Mouse (Mus musculus) hindbrain, embryonic 12.5 days (tissue): ENCODE data around the gene Hist1h2ab. TPM values are rescaled to one million over a fixed set of nuclear protein-coding genes. Genes with fewer than 3 reads are reported as not detected.
A peak's percentile ranks its signal among the peaks of the same experiment; 100 is the strongest.

Experiments used
- ATAC-seq: fragments of 200-750 bp; cut with Nextera tagmentation; 2 replicates; pipeline ENCODE4 v1.8.0; 2017; ENCODE audit warnings: moderate TSS enrichment; ENCODE audit not compliant: low FRiP score
- H3K27ac ChIP-seq: fragments of 300-500 bp; sonication (generic); 2 replicates; pipeline ENCODE4 v1.5.1; 2016; ENCODE audit warnings: mild to moderate bottlenecking
- H3K27me3 ChIP-seq: fragments of 300-500 bp; sonication (generic); 2 replicates; pipeline ENCODE4 v1.6.1; 2016; ENCODE audit warnings: mild to moderate bottlenecking
- H3K36me3 ChIP-seq: fragments of 300-500 bp; sonication (generic); 2 replicates; pipeline ENCODE4 v1.6.1; 2016; ENCODE audit warnings: mild to moderate bottlenecking
- H3K4me1 ChIP-seq: fragments of 300-500 bp; sonication (generic); 2 replicates; pipeline ENCODE4 v1.6.1; 2016
- H3K4me2 ChIP-seq: fragments of 300-500 bp; sonication (generic); replicated peaks from 2 replicates; pipeline ENCODE4 v1.6.1; 2016; ENCODE audit warnings: mild to moderate bottlenecking
- H3K4me3 ChIP-seq: fragments of 300-500 bp; sonication (generic); 2 replicates; pipeline ENCODE4 v1.5.1; 2016; ENCODE audit warnings: mild to moderate bottlenecking
- H3K9ac ChIP-seq: fragments of 300-500 bp; sonication (generic); 2 replicates; pipeline ENCODE4 v1.6.1; 2016; ENCODE audit warnings: mild to moderate bottlenecking, moderate library complexity
- H3K9me3 ChIP-seq: fragments of 300-500 bp; sonication (generic); replicated peaks from 2 replicates; pipeline ENCODE4 v1.6.1; 2016; ENCODE audit warnings: mild to moderate bottlenecking
- WGBS: fragments of 180-500 bp; shearing (Covaris S2); methylation state at CpG from one replicate; pipeline ENCODE4 v1.1.7; 2016; 5-methylcytosine and 5-hydroxymethylcytosine counted together
- microRNA-seq: library from miRNA; unstranded; fragments of <30 nt; microRNA quantifications from one replicate; pipeline ENCODE4, GENCODE M21; 2017
- polyA plus RNA-seq: library from polyadenylated mRNA; unstranded; fragments of >200 nt; fragmentation: Nextera tagmentation; extraction: Ambion mirVana; gene quantifications from 2 replicates; pipeline ENCODE4 v1.2.1, GENCODE M21; 2016

Hist1h2ab gene
- polyA plus RNA-seq, 1 experiment from 2014 or later = 45.2 TPM

DNA sequence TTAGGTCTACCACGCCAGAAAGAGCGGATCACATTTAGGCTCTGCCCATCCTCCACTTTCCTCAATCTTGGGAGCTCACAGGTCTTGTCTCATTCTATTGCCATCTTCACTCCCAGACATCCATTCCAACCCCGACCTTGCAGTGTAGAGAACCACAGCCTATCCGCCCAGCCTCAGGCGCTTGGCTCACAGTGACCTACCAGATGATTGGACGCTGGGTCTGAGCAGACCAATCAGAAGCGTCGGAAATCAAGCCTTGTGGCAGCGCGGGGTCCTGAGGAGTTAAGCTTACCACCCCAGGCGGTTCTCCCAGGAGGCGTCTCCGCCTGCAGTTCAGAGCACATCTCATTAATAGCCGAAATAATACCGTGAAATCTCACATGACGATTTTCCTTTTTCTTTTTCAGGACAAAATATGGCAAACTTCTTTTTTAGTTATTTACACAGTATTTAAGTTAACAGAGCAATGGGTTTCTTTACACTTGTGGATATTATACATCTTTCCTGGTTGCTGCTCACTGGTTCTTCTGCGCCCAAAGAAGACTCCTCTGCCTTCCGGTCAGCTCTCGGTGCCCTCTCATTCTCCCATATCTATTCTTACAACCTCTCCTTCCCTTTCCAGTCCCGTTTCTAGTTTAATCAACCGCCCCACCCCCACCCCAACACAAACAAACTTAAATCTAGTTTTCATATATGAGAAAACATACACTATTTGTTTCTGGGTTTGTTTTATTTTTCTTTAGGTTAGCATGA is 21.8 kb downstream of the Hist1h2ab start:
- ATAC-seq = peak; percentile 85
- WGBS = 23% methylated on average over 21 of the region's 21 CpGs

DNA sequence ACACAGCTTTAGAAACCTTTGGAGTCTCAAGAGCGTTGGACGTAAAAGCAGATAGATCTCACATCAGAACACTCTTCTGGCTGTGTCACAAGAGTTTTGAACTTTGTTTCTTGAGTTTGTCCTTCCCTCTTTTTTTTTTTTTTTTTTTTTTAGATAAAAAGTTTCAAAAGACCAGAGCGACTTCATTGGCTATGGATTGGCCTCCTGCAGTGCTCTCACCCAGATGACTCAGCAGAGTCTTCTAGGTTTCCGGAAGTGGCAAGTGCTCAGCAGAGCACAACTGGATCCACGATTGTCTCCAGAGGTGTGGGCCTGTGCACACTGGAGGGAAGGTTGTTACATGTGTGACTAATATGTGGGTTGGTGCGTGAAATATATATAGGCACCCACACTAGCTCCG is 27.4 kb downstream of the Hist1h2ab start:
- no peak for ATAC-seq
- no peaks in the 10 kb centered on the region for H3K27me3 ChIP-seq
- no peak overlapping the region for H3K4me2 ChIP-seq
- no peak overlapping the region for H3K9ac ChIP-seq
- no peaks in the 10 kb centered on the region for H3K9me3 ChIP-seq
- H3K4me1 ChIP-seq = no peaks in the 10 kb centered on the region
- WGBS = 92% methylated on average over 7 of the region's 7 CpGs
- H3K4me3 ChIP-seq = no peak overlapping the region
- no peaks in the 10 kb centered on the region for H3K36me3 ChIP-seq
- H3K27ac ChIP-seq = no peak overlapping the region

More for the DNA sequence above, 21.8 kb downstream of the Hist1h2ab start:
- H3K9ac ChIP-seq = no peak overlapping the region
- H3K27me3 ChIP-seq = no peaks in the 10 kb centered on the region
- H3K4me1 ChIP-seq = peaks cover 4% of the 10 kb centered on the region; the same call in 1 of the 2 replicates
- no peak overlapping the region for H3K4me3 ChIP-seq
- no peaks in the 10 kb centered on the region for H3K36me3 ChIP-seq
- peak overlapping the region; percentile 38 for H3K4me2 ChIP-seq
- H3K9me3 ChIP-seq = no peaks in the 10 kb centered on the region
- H3K27ac ChIP-seq = no peak overlapping the region

DNA sequence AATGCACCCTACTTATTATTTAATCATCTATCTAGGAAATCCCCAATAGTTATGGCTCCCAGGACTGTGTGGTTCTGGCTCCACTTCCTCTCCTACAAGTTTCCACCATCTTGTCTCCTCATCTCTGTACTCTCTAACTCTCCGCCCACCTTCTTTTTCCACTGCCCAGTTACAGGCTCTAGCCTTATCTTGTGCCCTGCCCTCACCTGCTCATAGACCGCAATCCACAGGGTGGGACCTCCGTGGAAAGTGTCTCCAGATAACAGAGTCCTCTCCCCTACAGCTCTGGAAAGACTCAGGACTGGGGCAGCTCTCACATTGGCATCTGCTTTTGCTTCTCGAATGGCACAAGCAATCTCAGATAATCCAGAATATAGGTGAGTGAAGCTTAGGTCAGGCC is 28.1 kb downstream of the Hist1h2ab start:
- H3K4me2 ChIP-seq = no peak overlapping the region

DNA sequence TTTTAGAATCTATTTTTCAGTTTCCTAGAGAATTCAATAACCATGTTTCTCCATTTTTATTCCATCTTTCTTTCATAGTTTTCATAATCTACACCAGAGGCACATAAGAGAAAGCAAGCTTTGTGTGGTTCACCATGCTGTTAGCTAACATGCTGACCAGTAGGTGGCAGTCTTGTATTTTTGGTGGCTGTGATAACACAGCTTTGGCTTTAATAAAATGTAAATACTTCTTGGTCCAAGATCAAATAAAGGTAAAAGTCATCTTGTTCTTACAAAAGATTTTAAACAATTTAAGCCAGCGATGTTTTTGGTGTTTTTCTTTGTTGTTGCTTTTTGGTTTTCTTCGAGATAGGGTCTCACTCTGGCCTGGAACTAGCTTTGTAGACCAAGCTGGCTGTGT is 41.6 kb downstream of the Hist1h2ab start:
- no peak overlapping the region for H3K4me3 ChIP-seq
- H3K27me3 ChIP-seq = no peaks in the 10 kb centered on the region
- no peaks in the 10 kb centered on the region for H3K4me1 ChIP-seq
- no peak for ATAC-seq
- no peak overlapping the region for H3K9ac ChIP-seq
- H3K9me3 ChIP-seq = no peaks in the 10 kb centered on the region
- no peak overlapping the region for H3K27ac ChIP-seq
- WGBS = 50% methylated on average over 2 of the region's 2 CpGs
- H3K36me3 ChIP-seq = no peaks in the 10 kb centered on the region
- no peak overlapping the region for H3K4me2 ChIP-seq

More for the DNA sequence above, 28.1 kb downstream of the Hist1h2ab start:
- Histone ChIP-seq H3K27me3 (no peaks in the 10 kb centered on the region), H3K9ac (no peak overlapping the region), H3K4me3 (no peak overlapping the region), H3K4me1 (no peaks in the 10 kb centered on the region), H3K36me3 (no peaks in the 10 kb centered on the region), H3K9me3 (no peaks in the 10 kb centered on the region), H3K27ac (no peak overlapping the region)
- no peak for ATAC-seq
- 90% methylated on average over 4 of the region's 4 CpGs for WGBS

DNA sequence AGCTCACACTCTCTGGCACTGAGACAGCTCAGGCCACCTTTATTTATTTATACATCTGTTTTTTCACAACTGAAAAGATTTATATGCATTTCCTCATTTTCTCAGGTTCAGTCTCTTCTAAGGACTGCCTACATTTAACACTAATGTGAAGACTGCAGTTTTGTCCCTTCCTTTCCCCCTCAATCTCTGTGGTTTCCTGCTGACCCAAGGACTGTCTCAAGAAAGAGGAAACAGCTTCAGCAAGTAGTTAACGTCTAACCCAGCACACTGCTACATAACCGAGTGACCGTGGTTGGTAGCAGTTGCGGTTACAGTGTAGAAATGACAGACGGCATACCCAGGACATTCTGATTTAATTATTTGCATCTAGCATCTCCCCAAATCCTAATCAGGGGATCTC is 48.5 kb downstream of the Hist1h2ab start:
- Histone ChIP-seq H3K4me3 (no peak overlapping the region), H3K27ac (no peak overlapping the region), H3K36me3 (no peaks in the 10 kb centered on the region), H3K9ac (no peak overlapping the region), H3K4me1 (no peaks in the 10 kb centered on the region), H3K9me3 (no peaks in the 10 kb centered on the region), H3K27me3 (no peaks in the 10 kb centered on the region), H3K4me2 (no peak overlapping the region)
- no peak for ATAC-seq
- 82% methylated on average over 5 of the region's 5 CpGs for WGBS

Small RNA genes lying within 50 kb of the gene (microRNA-seq; reads per million reads assigned to microRNA genes)
- gene Gm44314 = not detected
- not detected for gene Gm44484

Other genes with a start within 250 kb of the Hist1h2ab start
- gene Hist1h4h, start 220.1 kb upstream of the Hist1h2ab start, polyA plus RNA-seq = 5.7 and 6.9 TPM in 2 replicates
- 5.2 TPM in 1 of 2 replicates, not detected in the other for gene Hist1h2af, start 217.2 kb upstream of the Hist1h2ab start, polyA plus RNA-seq
- gene Hist1h3g, start 215.7 kb upstream of the Hist1h2ab start, polyA plus RNA-seq = 2.2 and 4.4 TPM in 2 replicates
- 0.37 and 0.57 TPM in 2 replicates for gene Hist1h2bh, start 207.7 kb upstream of the Hist1h2ab start, polyA plus RNA-seq
- gene Hist1h3f, start 207.1 kb upstream of the Hist1h2ab start, polyA plus RNA-seq = 0.66 and 1.4 TPM in 2 replicates
- gene Hist1h4f, start 199.5 kb upstream of the Hist1h2ab start, polyA plus RNA-seq = 1.4 TPM in 1 of 2 replicates, not detected in the other
- 0.23 and 0.39 TPM in 2 replicates for gene Hist1h1d, start 197.9 kb upstream of the Hist1h2ab start, polyA plus RNA-seq
- gene Hist1h3e, start 188.8 kb upstream of the Hist1h2ab start, polyA plus RNA-seq = 4.4 and 5.6 TPM in 2 replicates
- 67.4 and 81.6 TPM in 2 replicates for gene Hist1h2ae, start 179.9 kb upstream of the Hist1h2ab start, polyA plus RNA-seq
- gene Hist1h2bg, start 179.7 kb upstream of the Hist1h2ab start, polyA plus RNA-seq = 4.8 and 7.1 TPM in 2 replicates
- 4.4 and 7.2 TPM in 2 replicates for gene Hist1h2bf, start 176.9 kb upstream of the Hist1h2ab start, polyA plus RNA-seq
- 0.46 and 2.5 TPM in 2 replicates for gene Hist1h2ad, start 176.7 kb upstream of the Hist1h2ab start, polyA plus RNA-seq
- gene Hist1h3d, start 175.4 kb upstream of the Hist1h2ab start, polyA plus RNA-seq = 2.2 and 4.8 TPM in 2 replicates
- gene Hist1h4d, start 169.5 kb upstream of the Hist1h2ab start, polyA plus RNA-seq = 66.9 and 82.3 TPM in 2 replicates
- 1.9 and 2.2 TPM in 2 replicates for gene Hist1h2be, start 130.0 kb upstream of the Hist1h2ab start, polyA plus RNA-seq
- gene Hist1h1e, start 128.6 kb upstream of the Hist1h2ab start, polyA plus RNA-seq = 17.0 and 18.8 TPM in 2 replicates
- 0.72 and 0.93 TPM in 2 replicates for gene Hist1h2ac, start 67.2 kb upstream of the Hist1h2ab start, polyA plus RNA-seq
- gene Hist1h2bc, start 66.9 kb upstream of the Hist1h2ab start, polyA plus RNA-seq = 25.1 and 26.1 TPM in 2 replicates
- not detected in 2 replicates for gene Hist1h1t, start 55.3 kb upstream of the Hist1h2ab start, polyA plus RNA-seq
- 3.6 and 4.2 TPM in 2 replicates for gene Hist1h4c, start 52.7 kb upstream of the Hist1h2ab start, polyA plus RNA-seq
- gene Hfe, start 40.3 kb upstream of the Hist1h2ab start, polyA plus RNA-seq = 4.9 and 5.2 TPM in 2 replicates
- gene Hist1h1c, start 12.3 kb upstream of the Hist1h2ab start, polyA plus RNA-seq = 15.0 and 15.4 TPM in 2 replicates
- gene Hist1h3c, start 5.5 kb upstream of the Hist1h2ab start, polyA plus RNA-seq = 9.7 and 11.6 TPM in 2 replicates
- gene Hist1h2bb, start 4.4 kb upstream of the Hist1h2ab start, polyA plus RNA-seq = 2.2 and 2.9 TPM in 2 replicates
- 4.5 and 11.1 TPM in 2 replicates for gene Hist1h3b, start 1.1 kb downstream of the Hist1h2ab start, polyA plus RNA-seq
- gene Hist1h4b, start 5.9 kb downstream of the Hist1h2ab start, polyA plus RNA-seq = 5.0 and 5.5 TPM in 2 replicates
- gene Hist1h4a, start 10.1 kb downstream of the Hist1h2ab start, polyA plus RNA-seq = 0.72 TPM in 1 of 2 replicates, not detected in the other
- 3.3 and 6.1 TPM in 2 replicates for gene Hist1h3a, start 11.3 kb downstream of the Hist1h2ab start, polyA plus RNA-seq
- 2.4 and 2.7 TPM in 2 replicates for gene Hist1h1a, start 12.5 kb downstream of the Hist1h2ab start, polyA plus RNA-seq
- gene Trim38, start 18.8 kb downstream of the Hist1h2ab start, polyA plus RNA-seq = not detected in 2 replicates
- gene Slc17a2, start 55.9 kb downstream of the Hist1h2ab start, polyA plus RNA-seq = not detected in 2 replicates
- not detected in 2 replicates for gene Slc17a3, start 88.3 kb downstream of the Hist1h2ab start, polyA plus RNA-seq
- gene Slc17a1, start 116.6 kb downstream of the Hist1h2ab start, polyA plus RNA-seq = not detected in 2 replicates
- gene Slc17a4, start 163.9 kb downstream of the Hist1h2ab start, polyA plus RNA-seq = 0.09 TPM in 1 of 2 replicates, not detected in the other
- gene Hist1h2ba, start 183.0 kb downstream of the Hist1h2ab start, polyA plus RNA-seq = not detected in 2 replicates
- gene Hist1h2aa, start 183.3 kb downstream of the Hist1h2ab start, polyA plus RNA-seq = not detected in 2 replicates
- gene Scgn, start 240.1 kb downstream of the Hist1h2ab start, polyA plus RNA-seq = 0.14 TPM in 1 of 2 replicates, not detected in the other